Mouse (Mus musculus) hindbrain, embryonic 15.5 days (tissue): ENCODE data around the gene Polr3e. TPM values are rescaled to one million over a fixed set of nuclear protein-coding genes. Genes with fewer than 3 reads are reported as not detected.

Experiments
- ATAC-seq: fragments of 200-750 bp; cut with Nextera tagmentation; 2 replicates; pipeline ENCODE4 v1.8.0; 2017; ENCODE audit warnings: low read depth, moderate number of reproducible peaks, moderate TSS enrichment; ENCODE audit not compliant: low FRiP score
- H3K27ac ChIP-seq: fragments of 300-500 bp; sonication (generic); replicated peaks from 2 replicates; pipeline ENCODE4 v1.5.1; 2015; ENCODE audit warnings: mild to moderate bottlenecking, inconsistent platforms
- H3K27me3 ChIP-seq: fragments of 300-500 bp; sonication (generic); 2 replicates; pipeline ENCODE4 v1.6.1; 2015; ENCODE audit warnings: control low read depth, inconsistent platforms
- H3K36me3 ChIP-seq: fragments of 300-500 bp; sonication (generic); 2 replicates; pipeline ENCODE4 v1.6.1; 2015; ENCODE audit warnings: control low read depth, inconsistent platforms
- H3K4me1 ChIP-seq: fragments of 300-500 bp; sonication (generic); replicated peaks from 2 replicates; pipeline ENCODE4 v1.6.1; 2015; ENCODE audit warnings: control low read depth, inconsistent platforms
- H3K4me2 ChIP-seq: fragments of 300-500 bp; sonication (generic); 2 replicates; pipeline ENCODE4 v1.6.1; 2015; ENCODE audit warnings: moderate library complexity, mild to moderate bottlenecking, inconsistent platforms
- H3K4me3 ChIP-seq: fragments of 300-500 bp; sonication (generic); 2 replicates; pipeline ENCODE4 v1.5.1; 2015; ENCODE audit warnings: mild to moderate bottlenecking, inconsistent platforms
- H3K9ac ChIP-seq: fragments of 300-500 bp; sonication (generic); 2 replicates; pipeline ENCODE4 v1.6.1; 2015; ENCODE audit warnings: inconsistent platforms
- H3K9me3 ChIP-seq: fragments of 300-500 bp; sonication (generic); 2 replicates; pipeline ENCODE4 v1.6.1; 2016; ENCODE audit warnings: control low read depth, inconsistent platforms
- WGBS: fragments of 180-500 bp; shearing (Covaris S2); methylation state at CpG from one replicate; pipeline ENCODE4 v1.1.7; 2015; 5-methylcytosine and 5-hydroxymethylcytosine counted together
- polyA plus RNA-seq: library from polyadenylated mRNA; unstranded; fragments of >200 nt; fragmentation: Nextera tagmentation; extraction: Ambion mirVana; gene quantifications from 2 replicates; pipeline ENCODE4 v1.2.1, GENCODE M21; 2015

Gene Polr3e
- polyA plus RNA-seq, 1 experiment from 2014 or later: 25.6 TPM

- no peak for ATAC-seq
- H3K4me3 ChIP-seq: peak overlapping the region; percentile 87
- no peaks in the 10 kb centered on the region for H3K36me3 ChIP-seq
- peak overlapping the region; percentile 59 for H3K9ac ChIP-seq
- peaks cover 30% of the 10 kb centered on the region for H3K4me1 ChIP-seq
- H3K27me3 ChIP-seq: no peaks in the 10 kb centered on the region
- 14% methylated on average over 7 of the region's 7 CpGs for WGBS
- H3K9me3 ChIP-seq: no peaks in the 10 kb centered on the region
- peak overlapping the region; percentile 75 for H3K27ac ChIP-seq
- H3K4me2 ChIP-seq: peak overlapping the region; percentile 90
Measured at GRCm38 (mm10) chr7:120982968-120983367, 65.4 kb downstream of the Polr3e start.

DNA sequence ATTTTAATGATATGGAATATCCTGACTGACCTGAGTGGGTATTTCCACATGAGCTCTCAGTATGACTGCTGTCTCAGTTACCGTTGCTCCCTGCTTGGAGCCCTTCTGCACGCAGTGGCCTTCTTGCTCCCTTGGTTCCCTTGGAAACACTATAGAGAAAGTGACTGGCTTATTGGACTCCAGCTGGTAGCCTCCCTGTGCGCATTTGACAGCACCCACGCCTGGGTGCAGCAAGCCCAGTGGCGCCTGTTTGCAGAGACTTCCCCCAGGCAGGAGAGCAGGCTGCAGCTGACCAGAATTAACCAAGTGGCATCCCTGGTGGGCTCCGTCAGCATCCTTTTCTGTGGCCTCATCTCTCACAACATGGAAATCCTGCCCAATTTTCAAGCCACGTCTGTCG lies 73.6 kb downstream of the Polr3e start:
- Histone ChIP-seq H3K27me3 (no peaks in the 10 kb centered on the region), H3K27ac (no peak overlapping the region), H3K4me1 (no peaks in the 10 kb centered on the region), H3K4me2 (no peak overlapping the region), H3K36me3 (no peaks in the 10 kb centered on the region), H3K9ac (no peak overlapping the region), H3K9me3 (no peaks in the 10 kb centered on the region), H3K4me3 (no peak overlapping the region)
- no peak for ATAC-seq
- 53% methylated on average over 8 of the region's 8 CpGs for WGBS

Other genes starting within 250 kb of the Polr3e start
- 0.36 and 0.39 TPM in 2 replicates for gene Pdzd9, start 247.4 kb upstream of the Polr3e start, polyA plus RNA-seq
- gene Mosmo, start 240.1 kb upstream of the Polr3e start, polyA plus RNA-seq: 12.0 and 12.7 TPM in 2 replicates
- gene Vwa3a, start 178.4 kb upstream of the Polr3e start, polyA plus RNA-seq: 1.8 and 2.2 TPM in 2 replicates
- 0.12 TPM in 1 of 2 replicates, not detected in the other for gene Gm5737, start 105.4 kb upstream of the Polr3e start, polyA plus RNA-seq
- 32.5 and 34.3 TPM in 2 replicates for gene Eef2k, start 74.9 kb upstream of the Polr3e start, polyA plus RNA-seq
- 14.5 and 16.5 TPM in 2 replicates for gene Cdr2, start 64.6 kb downstream of the Polr3e start, polyA plus RNA-seq
- gene Mfsd13b, start 64.8 kb downstream of the Polr3e start, polyA plus RNA-seq: 0.19 and 0.76 TPM in 2 replicates
- 183 and 189 TPM in 2 replicates for gene Mettl9, start 116.7 kb downstream of the Polr3e start, polyA plus RNA-seq
- 0.87 and 1.7 TPM in 2 replicates for gene Igsf6, start 156.8 kb downstream of the Polr3e start, polyA plus RNA-seq
- gene Otoa, start 163.9 kb downstream of the Polr3e start, polyA plus RNA-seq: 0.12 and 0.27 TPM in 2 replicates